Mouse (Mus musculus): ENCODE measurements around the gene Klf9.

The Klf9 gene

GRCm38 (mm10) chr19:23140689-23141317 is at the start of gene Klf9:
TSS of gene Klf9 (plus strand) at chr19:23141226.
- in situ Hi-C loops (cut with MboI, MseI) = loop anchor here (10.0 to 25.0 kb wide), 5 partner anchors 224 to 1876 kb away; no protein-coding TSS in a partner anchor

- in situ Hi-C loops (cut with MboI, MseI) = no loop called here
These were observed 49.4 kb upstream of the Klf9 start for GRCm38 (mm10) chr19:23091586-23091985.

- in situ Hi-C loops (cut with MboI, MseI) = no loop called here
These were observed 47.5 kb upstream of the Klf9 start for GRCm38 (mm10) chr19:23093548-23093947.

- in situ Hi-C loops (cut with MboI, MseI) = no loop called here
These were observed 46.1 kb upstream of the Klf9 start for GRCm38 (mm10) chr19:23094906-23095305.

- in situ Hi-C loops (cut with MboI, MseI) = no loop called here
These were observed 34.2 kb upstream of the Klf9 start for GRCm38 (mm10) chr19:23106859-23107258.

- in situ Hi-C loops (cut with MboI, MseI) = no loop called here
These were observed 33.7 kb upstream of the Klf9 start for GRCm38 (mm10) chr19:23107335-23107734.

- in situ Hi-C loops (cut with MboI, MseI) = loop anchor here in 1 of 2 experiments (5.0 kb wide), 1 partner anchor 35 kb away; no protein-coding TSS in a partner anchor
These were observed 19.2 kb upstream of the Klf9 start for GRCm38 (mm10) chr19:23121875-23122274.

- in situ Hi-C loops (cut with MboI, MseI) = loop anchor here in 1 of 2 experiments (5.0 kb wide), 1 partner anchor 37 kb away; no protein-coding TSS in a partner anchor
These were observed 16.9 kb upstream of the Klf9 start for GRCm38 (mm10) chr19:23124023-23124550.

- in situ Hi-C loops (cut with MboI, MseI) = loop anchor here (25.0 kb wide), 2 partner anchors 1137 to 1838 kb away; no protein-coding TSS in a partner anchor
These were observed 15.5 kb upstream of the Klf9 start for GRCm38 (mm10) chr19:23125227-23126150.

- in situ Hi-C loops (cut with MboI, MseI) = loop anchor here (10.0 to 25.0 kb wide), 4 partner anchors 565 to 1935 kb away; no protein-coding TSS in a partner anchor
These were observed 11.1 kb upstream of the Klf9 start for GRCm38 (mm10) chr19:23129908-23130307.

- in situ Hi-C loops (cut with MboI, MseI) = loop anchor here (10.0 to 25.0 kb wide), 4 partner anchors 563 to 1933 kb away; no protein-coding TSS in a partner anchor
These were observed 8.9 kb upstream of the Klf9 start for GRCm38 (mm10) chr19:23132106-23132635.

- in situ Hi-C loops (cut with MboI, MseI) = loop anchor here (10.0 to 25.0 kb wide), 4 partner anchors 562 to 1932 kb away; no protein-coding TSS in a partner anchor
These were observed 8.2 kb upstream of the Klf9 start for GRCm38 (mm10) chr19:23132720-23133426.

GRCm38 (mm10) chr19:23133427-23134094 is 7.5 kb upstream of the Klf9 start:
- in situ Hi-C loops (cut with MboI, MseI) = loop anchor here (10.0 to 25.0 kb wide), 4 partner anchors 561 to 1931 kb away; no protein-coding TSS in a partner anchor

GRCm38 (mm10) chr19:23134095-23134440 is 7.0 kb upstream of the Klf9 start:
- in situ Hi-C loops (cut with MboI, MseI) = loop anchor here (10.0 to 25.0 kb wide), 4 partner anchors 561 to 1931 kb away; no protein-coding TSS in a partner anchor

- in situ Hi-C loops (cut with MboI, MseI) = loop anchor here (10.0 to 25.0 kb wide), 4 partner anchors 560 to 1930 kb away; no protein-coding TSS in a partner anchor
These were observed 6.4 kb upstream of the Klf9 start for GRCm38 (mm10) chr19:23134441-23135301.

GRCm38 (mm10) chr19:23135349-23136201 is 5.5 kb upstream of the Klf9 start:
- in situ Hi-C loops (cut with MboI, MseI) = loop anchor here (10.0 to 25.0 kb wide), 4 partner anchors 559 to 1929 kb away; no protein-coding TSS in a partner anchor

GRCm38 (mm10) chr19:23136202-23136850 is 4.7 kb upstream of the Klf9 start:
- in situ Hi-C loops (cut with MboI, MseI) = loop anchor here (10.0 to 25.0 kb wide), 4 partner anchors 558 to 1928 kb away; no protein-coding TSS in a partner anchor

Data from T-helper 17 cell (primary cell).